Mouse (Mus musculus) liver, adult 2 months (tissue): ENCODE measurements around the gene Cbx5. TPM values are rescaled to one million over a fixed set of nuclear protein-coding genes. Genes with fewer than 3 reads are reported as not detected.

Source experiments
- DNase-seq: peaks from one replicate; pipeline ENCODE4 v3.0.0-alpha.2; 2011; ENCODE audit warnings: low read depth, low spot score; ENCODE audit errors: extremely low read depth
- H3K27ac ChIP-seq: fragments of 200-500 bp; replicated peaks from 2 replicates; pipeline ENCODE4 v1.5.1; 2012; ENCODE audit warnings: low read depth, mild to moderate bottlenecking, control low read depth, inconsistent platforms, low read length; ENCODE audit not compliant: insufficient read depth
- H3K27me3 ChIP-seq: fragments of 200-500 bp; 2 replicates; pipeline ENCODE4 v1.6.1; 2012; ENCODE audit warnings: mild to moderate bottlenecking, moderate library complexity, low read length, inconsistent platforms; ENCODE audit not compliant: control insufficient read depth, insufficient read depth
- H3K36me3 ChIP-seq: fragments of 200-500 bp; 2 replicates; pipeline ENCODE4 v1.6.1; 2012; ENCODE audit warnings: low read length, inconsistent platforms; ENCODE audit not compliant: control insufficient read depth, insufficient read depth
- H3K4me1 ChIP-seq: fragments of 200-500 bp; 2 replicates; pipeline ENCODE4 v1.6.1; 2011; ENCODE audit warnings: low read length; ENCODE audit not compliant: control insufficient read depth, insufficient read depth
- H3K4me3 ChIP-seq: fragments of 200-500 bp; 2 replicates; pipeline ENCODE4 v1.5.1; 2011; ENCODE audit warnings: low read depth, mild to moderate bottlenecking, control low read depth, low read length, moderate library complexity; ENCODE audit not compliant: insufficient read depth
- H3K79me2 ChIP-seq: fragments of 200-500 bp; 2 replicates; pipeline ENCODE4 v1.6.1; 2012; ENCODE audit warnings: inconsistent platforms, mild to moderate bottlenecking, low read length, moderate library complexity; ENCODE audit not compliant: control insufficient read depth, insufficient read depth
- H3K9ac ChIP-seq: fragments of 200-500 bp; 2 replicates; pipeline ENCODE4 v1.6.1; 2012; ENCODE audit warnings: low read depth, mild to moderate bottlenecking, control low read depth, inconsistent platforms, low read length
- CTCF ChIP-seq: fragments of 200-500 bp; IDR thresholded peaks from 2 replicates; pipeline ENCODE4 v1.5.1; 2011; ENCODE audit warnings: low read depth, low read length, control low read depth
- POLR2A ChIP-seq: fragments of 200-500 bp; IDR thresholded peaks from 2 replicates; pipeline ENCODE4 v1.6.1; 2011; ENCODE audit warnings: low read length, control low read depth; ENCODE audit not compliant: insufficient read depth; ENCODE audit errors: extremely low read depth
- WGBS: fragments of 180-500 bp; shearing (Covaris S2); methylation state at CpG from one replicate; pipeline ENCODE4 v1.1.7; 2018; 5-methylcytosine and 5-hydroxymethylcytosine counted together
- polyA plus RNA-seq: library from polyadenylated mRNA; depleted of rRNA; stranded (reverse); fragments of >200 nt; gene quantifications from 2 replicates; pipeline ENCODE4 v1.2.3, GENCODE M21; 2012
- total RNA-seq: library from RNA; depleted of rRNA; stranded (reverse); fragments of >200 nt; gene quantifications from 2 replicates; pipeline ENCODE4 v1.2.3, GENCODE M21; 2014

Cbx5 gene
- total and polyA plus RNA-seq, 2 experiments: 4.2 to 14.1 TPM

DNA sequence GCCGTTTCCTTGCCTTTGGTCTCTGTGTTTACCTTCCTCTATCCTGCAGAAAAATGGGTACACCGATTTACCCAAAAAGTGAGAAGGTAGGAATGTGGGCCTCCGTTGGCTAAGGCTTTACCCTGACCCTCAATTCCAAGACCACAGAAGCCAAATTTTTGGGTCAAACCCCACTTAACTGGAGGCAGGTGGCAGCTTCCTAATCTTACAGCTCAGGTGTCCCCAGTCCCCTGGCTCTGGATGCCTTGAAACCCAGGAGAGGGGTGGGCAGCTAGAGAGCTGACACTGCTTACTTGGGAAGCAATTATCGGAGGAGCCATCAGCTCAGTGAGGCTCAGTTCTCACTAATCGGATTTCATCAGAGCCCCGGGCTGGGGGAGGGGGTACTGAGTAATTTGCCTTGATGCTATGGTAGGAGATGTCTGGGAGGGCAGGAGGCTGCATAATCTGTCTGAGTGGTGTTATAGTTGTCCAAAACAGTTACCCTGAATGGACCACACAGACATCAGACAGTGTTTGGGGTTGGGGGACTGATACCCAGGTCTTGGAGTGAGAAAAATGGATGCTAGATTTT is 72.5 kb downstream of the Cbx5 start, which contains the start of gene Smug1:
Smug1 (minus strand) TSS at position 51 of the 574 bp plus-strand sequence.
- H3K27me3 ChIP-seq: peaks cover 14% of the 10 kb centered on the region

DNA sequence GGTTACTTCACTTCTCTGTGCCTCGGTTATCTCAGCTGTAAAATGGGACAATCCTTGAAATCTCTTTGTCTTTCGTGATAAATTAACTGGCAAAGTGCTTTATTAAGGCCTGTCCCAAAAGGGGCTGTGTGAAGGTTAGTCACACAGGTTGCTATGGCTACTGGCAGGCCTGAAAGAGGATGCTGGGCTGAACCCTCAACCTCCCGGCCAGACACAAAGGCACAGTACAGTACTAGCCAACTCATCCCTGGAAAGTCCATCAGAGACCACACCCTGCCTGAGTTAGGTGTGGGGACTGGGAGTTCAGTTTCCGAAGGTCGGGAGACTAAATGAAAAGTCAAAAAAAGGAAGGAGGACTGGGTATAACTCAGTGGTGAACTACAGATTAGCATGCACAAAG is 73.7 kb downstream of the Cbx5 start:
- Histone ChIP-seq H3K27me3 (peaks cover 14% of the 10 kb centered on the region), H3K27ac (no peak overlapping the region), H3K4me1 (no peaks in the 10 kb centered on the region; the same call in 1 of the 2 replicates), H3K79me2 (no peaks in the 10 kb centered on the region), H3K36me3 (no peaks in the 10 kb centered on the region), H3K9ac (no peak overlapping the region), H3K4me3 (no peak overlapping the region)
- DNase-seq: no peak
- TF ChIP-seq CTCF (no peak), POLR2A (no peak)
- 48% methylated on average over 5 of the region's 5 CpGs for whole genome bisulfite sequencing

More for the DNA sequence above, 72.5 kb downstream of the Cbx5 start, which contains the start of gene Smug1:
- Histone ChIP-seq H3K27ac (no peak within 1 kb of the TSS), H3K36me3 (no peaks in the 10 kb centered on the region), H3K4me3 (no peak within 1 kb of the TSS), H3K4me1 (no peaks in the 10 kb centered on the region; the same call in 1 of the 2 replicates), H3K79me2 (no peaks in the 10 kb centered on the region), H3K9ac (no peak within 1 kb of the TSS)
- 61% methylated on average over 6 of the region's 6 CpGs for WGBS
- no peak for TF ChIP-seq POLR2A
- no peak for TF ChIP-seq CTCF
- no peak for DNase-seq

- Histone ChIP-seq H3K79me2 (no peaks in the 10 kb centered on the region), H3K4me1 (no peaks in the 10 kb centered on the region; the same call in 1 of the 2 replicates), H3K4me3 (no peak overlapping the region), H3K9ac (no peak overlapping the region), H3K27me3 (peaks cover 14% of the 10 kb centered on the region), H3K27ac (no peak overlapping the region), H3K36me3 (no peaks in the 10 kb centered on the region)
- peak; percentile 71 for DNase-seq
- 5% methylated on average over 13 of the region's 13 CpGs for WGBS
- TF ChIP-seq POLR2A (no peak), CTCF (peak; percentile 97)
These were observed 74.2 kb downstream of the Cbx5 start for GRCm38 (mm10) chr15:103165379-103165778.

GRCm38 (mm10) chr15:103163182-103163919 is 76.3 kb downstream of the Cbx5 start:
- H3K9ac ChIP-seq: peak overlapping the region; percentile 78
- peak; percentile 93 for DNase-seq
- H3K79me2 ChIP-seq: no peaks in the 10 kb centered on the region
- H3K27me3 ChIP-seq: no peaks in the 10 kb centered on the region
- TF ChIP-seq CTCF: no peak
- TF ChIP-seq POLR2A: no peak; the same call in 1 of the 2 replicates
- H3K27ac ChIP-seq: no peak overlapping the region
- peak overlapping the region; percentile 95 for H3K4me3 ChIP-seq
- no peaks in the 10 kb centered on the region; the same call in 1 of the 2 replicates for H3K4me1 ChIP-seq
- no peaks in the 10 kb centered on the region for H3K36me3 ChIP-seq
- WGBS: 10% methylated on average over 25 of the region's 25 CpGs

DNA sequence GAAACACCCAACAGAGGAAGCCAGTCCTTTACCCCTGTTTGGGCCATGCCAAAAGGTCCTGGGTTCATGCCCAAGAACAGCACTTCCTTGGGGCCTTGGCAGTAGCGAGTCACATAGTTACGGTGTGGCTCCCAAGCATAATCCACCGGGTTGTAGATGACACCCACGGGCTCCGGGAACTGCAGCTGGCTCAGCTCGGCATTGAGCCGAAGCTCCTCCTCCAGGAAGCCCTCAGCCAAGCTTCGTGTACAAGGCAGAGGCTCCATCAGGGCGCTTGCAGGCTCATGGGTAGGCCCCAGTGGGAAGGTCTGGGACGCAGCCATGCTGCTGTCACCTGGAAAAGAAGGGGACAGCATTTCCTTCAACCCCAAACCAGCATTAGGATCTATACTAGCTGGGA is 82.0 kb downstream of the Cbx5 start:
- DNase-seq: no peak
- no peak for TF ChIP-seq POLR2A
- TF ChIP-seq CTCF: no peak
- no peak overlapping the region for H3K27ac ChIP-seq
- 84% methylated on average over 10 of the region's 10 CpGs for WGBS
- no peaks in the 10 kb centered on the region; the same call in 1 of the 2 replicates for H3K4me1 ChIP-seq
- peaks cover 6% of the 10 kb centered on the region for H3K36me3 ChIP-seq
- no peak overlapping the region for H3K9ac ChIP-seq
- H3K79me2 ChIP-seq: no peaks in the 10 kb centered on the region
- H3K4me3 ChIP-seq: no peak overlapping the region
- H3K27me3 ChIP-seq: no peaks in the 10 kb centered on the region

DNA sequence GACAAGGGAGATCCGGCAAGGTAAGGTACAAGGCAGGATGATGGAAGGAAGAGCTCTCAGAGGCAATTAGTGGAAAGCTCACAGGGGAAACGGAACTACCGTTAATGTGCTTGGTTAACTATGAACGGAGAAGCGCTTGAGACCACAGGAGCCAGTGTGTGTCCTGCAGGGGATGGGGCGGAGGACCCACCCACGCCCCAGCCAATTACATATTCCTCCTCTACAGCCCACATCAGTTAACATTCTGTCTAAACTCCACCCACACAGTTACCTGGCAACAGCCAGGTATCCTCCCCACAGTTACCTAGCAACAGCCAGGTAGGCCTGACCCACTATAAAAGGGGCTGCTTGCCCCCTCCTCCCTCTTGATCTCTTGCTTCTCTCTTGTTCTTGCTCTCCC is 82.7 kb downstream of the Cbx5 start:
- no peaks in the 10 kb centered on the region for H3K79me2 ChIP-seq
- TF ChIP-seq POLR2A (no peak), CTCF (no peak)
- H3K27ac ChIP-seq: no peak overlapping the region
- no peak overlapping the region for H3K4me3 ChIP-seq
- WGBS: 93% methylated on average over 7 of the region's 7 CpGs
- DNase-seq: no peak
- H3K36me3 ChIP-seq: peaks cover 6% of the 10 kb centered on the region
- no peak overlapping the region for H3K9ac ChIP-seq
- H3K4me1 ChIP-seq: no peaks in the 10 kb centered on the region
- H3K27me3 ChIP-seq: no peaks in the 10 kb centered on the region
